Mouse (Mus musculus) midbrain, embryonic 10.5 days (tissue): ENCODE data around the gene Jpt1. TPM values are rescaled to one million over a fixed set of nuclear protein-coding genes. Genes with fewer than 3 reads are reported as not detected.
A peak's percentile ranks its signal among the peaks of the same experiment; 100 is the strongest.

Experiments
- DNase-seq: peaks from one replicate; pipeline ENCODE4 v3.0.0-alpha.2; 2017; ENCODE audit warnings: low spot score
- H3K27ac ChIP-seq: fragments of 300-500 bp; sonication (generic); replicated peaks from 2 replicates; pipeline ENCODE4 v1.5.1; 2016; ENCODE audit warnings: mild to moderate bottlenecking
- H3K27me3 ChIP-seq: fragments of 300-500 bp; sonication (generic); 2 replicates; pipeline ENCODE4 v1.6.1; 2016; ENCODE audit warnings: low read depth, mild to moderate bottlenecking; ENCODE audit not compliant: poor library complexity, severe bottlenecking
- H3K36me3 ChIP-seq: fragments of 300-500 bp; sonication (generic); 2 replicates; pipeline ENCODE4 v1.6.1; 2016; ENCODE audit warnings: mild to moderate bottlenecking, moderate library complexity
- H3K4me1 ChIP-seq: fragments of 300-500 bp; sonication (generic); 2 replicates; pipeline ENCODE4 v1.6.1; 2016
- H3K4me3 ChIP-seq: fragments of 300-500 bp; sonication (generic); 2 replicates; pipeline ENCODE4 v1.5.1; 2016; ENCODE audit warnings: mild to moderate bottlenecking, moderate library complexity
- H3K9me3 ChIP-seq: fragments of 300-500 bp; sonication (generic); replicated peaks from 2 replicates; pipeline ENCODE4 v1.6.1; 2016; ENCODE audit warnings: mild to moderate bottlenecking
- WGBS: fragments of 180-500 bp; shearing (Covaris S2); methylation state at CpG from one replicate; pipeline ENCODE4 v1.1.7; 2016; 5-methylcytosine and 5-hydroxymethylcytosine counted together
- polyA plus RNA-seq: library from polyadenylated mRNA; unstranded; fragments of >200 nt; fragmentation: Nextera tagmentation; extraction: Ambion mirVana; gene quantifications from 2 replicates; pipeline ENCODE4 v1.2.1, GENCODE M21; 2016

Gene Jpt1
- polyA plus RNA-seq, 1 experiment from 2014 or later = 780 TPM

- H3K4me3 ChIP-seq = no peak overlapping the region
- H3K4me1 ChIP-seq = no peaks in the 10 kb centered on the region
- no peak for DNase-seq
- no peaks in the 10 kb centered on the region for H3K27me3 ChIP-seq
- peaks cover 60% of the 10 kb centered on the region for H3K36me3 ChIP-seq
- no peaks in the 10 kb centered on the region for H3K9me3 ChIP-seq
- WGBS = 84% methylated on average over 2 of the region's 2 CpGs
- H3K27ac ChIP-seq = no peak overlapping the region
Observed at GRCm38 (mm10) chr11:115522238-115522637, 8.1 kb upstream of the Jpt1 start.

- Histone ChIP-seq H3K27ac (no peak overlapping the region), H3K4me1 (no peaks in the 10 kb centered on the region), H3K36me3 (peaks cover 48% of the 10 kb centered on the region), H3K9me3 (no peaks in the 10 kb centered on the region), H3K4me3 (no peak overlapping the region), H3K27me3 (no peaks in the 10 kb centered on the region)
- DNase-seq = no peak
- WGBS = 91% methylated on average over 4 of the region's 4 CpGs
Observed at GRCm38 (mm10) chr11:115521080-115521479, 6.9 kb upstream of the Jpt1 start.

GRCm38 (mm10) chr11:115520218-115520617, 6.0 kb upstream of the Jpt1 start:
- Histone ChIP-seq H3K4me3 (no peak overlapping the region), H3K4me1 (peaks cover under 1% of the 10 kb centered on the region; the same call in 1 of the 2 replicates), H3K27me3 (no peaks in the 10 kb centered on the region), H3K27ac (no peak overlapping the region), H3K9me3 (no peaks in the 10 kb centered on the region), H3K36me3 (peaks cover 40% of the 10 kb centered on the region)
- no peak for DNase-seq
- 70% methylated on average over 2 of the region's 2 CpGs for WGBS

GRCm38 (mm10) chr11:115519581-115519980, 5.4 kb upstream of the Jpt1 start:
- H3K27ac ChIP-seq = no peak overlapping the region
- peaks cover 6% of the 10 kb centered on the region for H3K4me1 ChIP-seq
- no peak overlapping the region for H3K4me3 ChIP-seq
- 89% methylated on average over 3 of the region's 3 CpGs for WGBS
- no peak for DNase-seq
- no peaks in the 10 kb centered on the region for H3K27me3 ChIP-seq
- peaks cover 33% of the 10 kb centered on the region for H3K36me3 ChIP-seq
- no peaks in the 10 kb centered on the region for H3K9me3 ChIP-seq

- 81% methylated on average over 9 of the region's 9 CpGs for WGBS
- H3K9me3 ChIP-seq = no peaks in the 10 kb centered on the region
- H3K4me1 ChIP-seq = peaks cover 8% of the 10 kb centered on the region
- DNase-seq = no peak
- peaks cover 25% of the 10 kb centered on the region for H3K36me3 ChIP-seq
- H3K4me3 ChIP-seq = no peak overlapping the region
- no peaks in the 10 kb centered on the region for H3K27me3 ChIP-seq
- no peak overlapping the region for H3K27ac ChIP-seq
Observed at GRCm38 (mm10) chr11:115518693-115519092, 4.5 kb upstream of the Jpt1 start.

GRCm38 (mm10) chr11:115516942-115517341, 2.8 kb upstream of the Jpt1 start:
- Histone ChIP-seq H3K4me1 (peaks cover 19% of the 10 kb centered on the region), H3K36me3 (peaks cover 12% of the 10 kb centered on the region), H3K27me3 (no peaks in the 10 kb centered on the region), H3K27ac (no peak overlapping the region), H3K4me3 (no peak overlapping the region), H3K9me3 (no peaks in the 10 kb centered on the region)
- no peak for DNase-seq
- 89% methylated on average over 5 of the region's 5 CpGs for WGBS

- 79% methylated on average over 6 of the region's 6 CpGs for WGBS
- Histone ChIP-seq H3K4me1 (peaks cover 38% of the 10 kb centered on the region), H3K27ac (peak overlapping the region; percentile 99), H3K27me3 (no peaks in the 10 kb centered on the region), H3K4me3 (no peak overlapping the region), H3K36me3 (no peaks in the 10 kb centered on the region), H3K9me3 (no peaks in the 10 kb centered on the region)
- no peak for DNase-seq
Observed at GRCm38 (mm10) chr11:115515021-115515420, 834 bp upstream of the Jpt1 start.

GRCm38 (mm10) chr11:115513271-115514237, 633 bp downstream of the Jpt1 start:
- WGBS = under 1% methylated on average over 57 of the region's 57 CpGs

GRCm38 (mm10) chr11:115512407-115513183, 1.6 kb downstream of the Jpt1 start:
- Histone ChIP-seq H3K4me1 (peaks cover 57% of the 10 kb centered on the region), H3K27me3 (no peaks in the 10 kb centered on the region), H3K4me3 (peak overlapping the region; percentile 100), H3K36me3 (peaks cover 14% of the 10 kb centered on the region), H3K27ac (peak overlapping the region; percentile 99), H3K9me3 (no peaks in the 10 kb centered on the region)
- no peak for DNase-seq
- WGBS = 41% methylated on average over 8 of the region's 8 CpGs

More at GRCm38 (mm10) chr11:115513271-115514237, 633 bp downstream of the Jpt1 start:
- peaks cover 47% of the 10 kb centered on the region for H3K4me1 ChIP-seq
- H3K36me3 ChIP-seq = peaks cover 5% of the 10 kb centered on the region
- H3K4me3 ChIP-seq = peak overlapping the region; percentile 100
- DNase-seq = peak; percentile 69
- no peaks in the 10 kb centered on the region for H3K9me3 ChIP-seq
- H3K27ac ChIP-seq = peak overlapping the region; percentile 99
- no peaks in the 10 kb centered on the region for H3K27me3 ChIP-seq

- H3K4me3 ChIP-seq = peak overlapping the region; percentile 100
- 64% methylated on average over 3 of the region's 3 CpGs for WGBS
- peak overlapping the region; percentile 99 for H3K27ac ChIP-seq
- H3K4me1 ChIP-seq = peaks cover 63% of the 10 kb centered on the region
- no peaks in the 10 kb centered on the region for H3K9me3 ChIP-seq
- H3K27me3 ChIP-seq = no peaks in the 10 kb centered on the region
- no peak for DNase-seq
- peaks cover 20% of the 10 kb centered on the region for H3K36me3 ChIP-seq
Observed at GRCm38 (mm10) chr11:115512004-115512403, 2.2 kb downstream of the Jpt1 start.

- Histone ChIP-seq H3K27me3 (no peaks in the 10 kb centered on the region), H3K4me3 (peak overlapping the region; percentile 100), H3K9me3 (no peaks in the 10 kb centered on the region), H3K36me3 (peaks cover 29% of the 10 kb centered on the region), H3K27ac (peak overlapping the region; percentile 33; the same call in 1 of the 2 replicates), H3K4me1 (peaks cover 72% of the 10 kb centered on the region)
- DNase-seq = no peak
- 76% methylated on average over 2 of the region's 2 CpGs for WGBS
Observed at GRCm38 (mm10) chr11:115511121-115511520, 3.1 kb downstream of the Jpt1 start.

- DNase-seq = no peak
- Histone ChIP-seq H3K27me3 (no peaks in the 10 kb centered on the region), H3K27ac (peak overlapping the region; percentile 33), H3K4me1 (peaks cover 77% of the 10 kb centered on the region), H3K36me3 (peaks cover 33% of the 10 kb centered on the region), H3K9me3 (no peaks in the 10 kb centered on the region), H3K4me3 (peak overlapping the region; percentile 100)
- WGBS = 62% methylated on average over 5 of the region's 5 CpGs
Observed at GRCm38 (mm10) chr11:115510507-115510888, 3.7 kb downstream of the Jpt1 start.
